Mouse (Mus musculus): ENCODE measurements around the gene Parp16. TPM values are rescaled to one million over a fixed set of nuclear protein-coding genes. Genes with fewer than 3 reads are reported as not detected.

Gene Parp16
- polyA plus RNA-seq, 1 experiment = not detected

- H3K27ac ChIP-seq (ENCODE audit: insufficient read depth, low read depth, low read length) = no peak overlapping the region
- 68% methylated on average over 5 of the region's 5 CpGs for WGBS
- TF ChIP-seq POLR2A (IDR thresholded peaks at IDR 0.05; ENCODE audit: insufficient read depth, low read depth, low read length) (no peak), CTCF (IDR thresholded peaks at IDR 0.05; ENCODE audit: insufficient read depth, low read depth, low read length) (no peak)
- H3K4me3 ChIP-seq (ENCODE audit: insufficient read depth, low read depth, low read length) = no peak overlapping the region
- peaks cover 15% of the 10 kb centered on the region for H3K4me1 ChIP-seq (ENCODE audit: control insufficient read depth, insufficient read depth, low read length)
Observed at GRCm38 (mm10) chr9:65241973-65242372, 46.8 kb downstream of the Parp16 start.

- WGBS = 62% methylated on average over 4 of the region's 4 CpGs
- Histone ChIP-seq H3K27ac (ENCODE audit: insufficient read depth, low read depth, low read length) (no peak overlapping the region), H3K4me1 (ENCODE audit: control insufficient read depth, insufficient read depth, low read length) (peaks cover 10% of the 10 kb centered on the region), H3K4me3 (ENCODE audit: insufficient read depth, low read depth, low read length) (no peak overlapping the region)
- TF ChIP-seq POLR2A (IDR thresholded peaks at IDR 0.05; ENCODE audit: insufficient read depth, low read depth, low read length) (no peak), CTCF (IDR thresholded peaks at IDR 0.05; ENCODE audit: insufficient read depth, low read depth, low read length) (no peak)
Observed at GRCm38 (mm10) chr9:65243249-65243648, 48.1 kb downstream of the Parp16 start.

DNA sequence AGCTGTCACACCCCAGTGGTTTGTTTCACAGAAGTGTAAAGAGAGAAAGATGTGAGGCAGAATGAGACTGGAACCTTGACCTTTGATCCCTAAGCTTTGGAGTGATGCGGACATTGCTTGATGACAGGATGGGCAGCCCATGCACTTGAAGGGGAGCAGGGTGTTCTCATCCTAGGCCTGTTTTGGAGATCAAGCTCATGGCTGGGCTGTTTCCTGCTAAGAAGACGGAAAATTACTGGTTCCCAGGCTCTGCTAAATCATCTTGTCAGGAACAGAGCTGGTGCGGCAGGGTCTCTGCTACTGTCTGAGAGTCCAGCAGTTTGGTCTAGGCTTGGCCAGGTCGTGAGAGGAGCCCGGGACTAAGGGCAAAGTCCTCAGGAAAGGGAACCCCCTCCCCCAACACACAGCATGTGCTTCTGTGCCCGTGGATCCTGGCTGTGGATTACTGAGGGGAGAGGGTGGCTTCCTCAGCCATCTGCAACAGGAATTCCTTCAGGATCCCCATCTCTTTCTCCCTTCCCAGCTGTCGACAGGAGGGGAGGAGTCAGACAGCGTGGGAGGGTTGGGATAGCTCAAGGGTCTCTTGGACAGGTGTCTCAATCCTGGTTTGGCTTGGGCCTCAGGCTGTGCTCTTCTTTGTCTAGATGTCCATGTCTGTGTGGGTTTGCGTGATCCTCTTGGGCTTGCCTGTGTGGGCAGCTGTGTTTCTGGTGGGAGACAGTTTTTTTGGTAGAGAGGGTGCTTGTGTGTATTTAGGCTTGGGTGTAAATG lies 49.1 kb downstream of the Parp16 start:
- Histone ChIP-seq H3K4me3 (ENCODE audit: insufficient read depth, low read depth, low read length) (no peak overlapping the region), H3K4me1 (ENCODE audit: control insufficient read depth, insufficient read depth, low read length) (peaks cover 10% of the 10 kb centered on the region), H3K27ac (ENCODE audit: insufficient read depth, low read depth, low read length) (no peak overlapping the region)
- WGBS = 48% methylated on average over 9 of the region's 9 CpGs
- TF ChIP-seq POLR2A (IDR thresholded peaks at IDR 0.05; ENCODE audit: insufficient read depth, low read depth, low read length) (no peak), CTCF (IDR thresholded peaks at IDR 0.05; ENCODE audit: insufficient read depth, low read depth, low read length) (no peak)

- Histone ChIP-seq H3K4me1 (ENCODE audit: control insufficient read depth, insufficient read depth, low read length) (peaks cover 10% of the 10 kb centered on the region), H3K27ac (ENCODE audit: insufficient read depth, low read depth, low read length) (no peak overlapping the region), H3K4me3 (ENCODE audit: insufficient read depth, low read depth, low read length) (no peak overlapping the region)
- TF ChIP-seq POLR2A (IDR thresholded peaks at IDR 0.05; ENCODE audit: insufficient read depth, low read depth, low read length) = no peak
- TF ChIP-seq CTCF (IDR thresholded peaks at IDR 0.05; ENCODE audit: insufficient read depth, low read depth, low read length) = no peak
- 77% methylated on average over 16 of the region's 16 CpGs for WGBS
Observed at GRCm38 (mm10) chr9:65247502-65248376, 52.6 kb downstream of the Parp16 start.

DNA sequence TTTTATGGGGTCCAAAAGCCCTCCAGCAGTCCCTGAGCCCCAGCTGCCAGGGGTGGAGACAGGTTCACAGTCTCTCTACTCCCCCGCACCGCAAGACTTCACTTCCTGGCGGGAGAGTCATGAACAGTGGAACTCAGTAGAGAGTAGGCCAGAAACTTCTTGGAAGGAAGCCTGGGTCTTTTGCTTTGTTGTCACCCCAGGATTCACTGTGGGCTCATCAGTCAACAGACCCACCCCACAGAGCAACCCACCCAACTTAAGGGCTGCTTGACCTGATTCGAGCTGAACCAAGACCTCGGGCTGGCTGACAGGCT lies 53.2 kb downstream of the Parp16 start:
- TF ChIP-seq POLR2A (IDR thresholded peaks at IDR 0.05; ENCODE audit: insufficient read depth, low read depth, low read length) (no peak), CTCF (IDR thresholded peaks at IDR 0.05; ENCODE audit: insufficient read depth, low read depth, low read length) (no peak)
- H3K27ac ChIP-seq (ENCODE audit: insufficient read depth, low read depth, low read length) = no peak overlapping the region
- 82% methylated on average over 5 of the region's 5 CpGs for WGBS
- no peak overlapping the region for H3K4me3 ChIP-seq (ENCODE audit: insufficient read depth, low read depth, low read length)
- H3K4me1 ChIP-seq (ENCODE audit: control insufficient read depth, insufficient read depth, low read length) = peaks cover 7% of the 10 kb centered on the region

GRCm38 (mm10) chr9:65252026-65252425 lies 56.9 kb downstream of the Parp16 start:
- TF ChIP-seq POLR2A (IDR thresholded peaks at IDR 0.05; ENCODE audit: insufficient read depth, low read depth, low read length) (no peak), CTCF (IDR thresholded peaks at IDR 0.05; ENCODE audit: insufficient read depth, low read depth, low read length) (no peak)
- no peaks in the 10 kb centered on the region for H3K4me1 ChIP-seq (ENCODE audit: control insufficient read depth, insufficient read depth, low read length)
- no peak overlapping the region for H3K4me3 ChIP-seq (ENCODE audit: insufficient read depth, low read depth, low read length)
- 91% methylated on average over 3 of the region's 3 CpGs for WGBS
- H3K27ac ChIP-seq (ENCODE audit: insufficient read depth, low read depth, low read length) = no peak overlapping the region

DNA sequence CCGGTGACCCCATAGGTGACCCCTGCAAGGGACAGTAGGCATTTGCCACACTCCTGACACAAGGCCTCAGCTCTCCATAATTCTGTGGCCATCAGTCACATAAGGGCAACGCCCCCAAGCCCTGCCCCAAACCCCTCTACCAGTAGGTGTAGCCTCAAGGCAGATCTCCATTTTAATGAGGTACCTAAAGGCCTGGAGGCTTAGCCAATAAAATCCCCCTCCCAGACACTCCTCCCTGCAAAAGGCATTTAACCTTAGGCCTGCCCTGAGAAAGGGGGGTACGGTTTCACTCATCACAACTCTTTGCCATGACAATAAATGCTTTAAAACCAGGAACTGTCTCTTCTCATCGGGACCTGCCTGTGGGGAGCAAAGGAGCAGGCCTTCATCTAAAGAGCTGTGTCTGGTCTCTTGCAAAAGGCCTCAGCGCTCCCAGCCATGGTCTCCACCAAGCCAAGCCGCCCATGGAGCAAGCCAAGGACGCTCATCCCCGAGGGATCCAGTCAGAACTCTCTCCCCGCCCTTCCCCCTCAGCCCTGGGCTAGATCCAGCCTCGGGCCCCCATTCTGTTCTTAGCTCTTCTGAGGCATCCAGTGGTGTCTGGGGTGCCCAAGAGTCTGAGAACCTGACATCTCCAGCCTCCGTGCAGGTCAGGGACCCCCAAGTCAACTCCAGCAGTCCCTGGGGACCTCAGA lies 60.9 kb downstream of the Parp16 start:
- WGBS = 76% methylated on average over 11 of the region's 11 CpGs
- no peak overlapping the region for H3K27ac ChIP-seq (ENCODE audit: insufficient read depth, low read depth, low read length)

DNA sequence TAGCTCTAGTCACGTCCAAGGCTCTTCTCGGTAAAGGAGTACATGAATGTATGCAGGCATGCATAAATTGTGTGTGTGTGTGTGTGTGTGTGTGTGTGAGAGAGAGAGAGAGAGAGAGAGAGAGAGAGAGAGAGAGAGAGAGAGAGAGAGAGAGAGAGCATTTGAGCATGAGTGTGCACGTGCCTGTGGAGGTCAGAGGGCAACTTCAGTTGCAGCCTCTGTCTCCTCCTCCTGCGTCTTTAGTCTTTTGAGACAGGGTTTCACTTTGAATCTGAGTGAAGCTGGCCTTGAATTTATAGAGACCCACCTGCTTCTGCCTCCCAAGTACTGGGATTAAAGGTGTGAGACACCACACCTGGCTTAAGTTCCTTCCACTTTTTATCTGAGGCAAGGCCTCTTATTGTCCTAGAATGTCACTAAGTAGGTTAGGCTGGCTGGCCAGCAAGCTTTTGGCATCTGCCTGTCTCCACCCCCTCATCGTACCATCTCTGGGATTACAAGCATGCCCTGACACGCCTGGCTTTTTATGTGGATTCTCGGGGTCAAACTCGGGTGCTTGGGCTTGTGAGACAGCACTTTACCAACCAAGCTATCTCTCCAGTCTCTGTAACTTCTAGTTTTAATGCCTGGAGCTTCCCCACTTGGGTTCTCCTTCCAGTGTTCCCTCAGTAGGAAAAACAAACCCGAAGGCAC lies 62.2 kb downstream of the Parp16 start:
- no peak for TF ChIP-seq POLR2A (IDR thresholded peaks at IDR 0.05; ENCODE audit: insufficient read depth, low read depth, low read length)
- no peaks in the 10 kb centered on the region for H3K4me1 ChIP-seq (ENCODE audit: control insufficient read depth, insufficient read depth, low read length)
- H3K4me3 ChIP-seq (ENCODE audit: insufficient read depth, low read depth, low read length) = no peak overlapping the region
- 86% methylated on average over 9 of the region's 9 CpGs for WGBS
- no peak overlapping the region for H3K27ac ChIP-seq (ENCODE audit: insufficient read depth, low read depth, low read length)

More for the DNA sequence above, 60.9 kb downstream of the Parp16 start:
- H3K4me1 ChIP-seq (ENCODE audit: control insufficient read depth, insufficient read depth, low read length) = no peaks in the 10 kb centered on the region
- H3K4me3 ChIP-seq (ENCODE audit: insufficient read depth, low read depth, low read length) = no peak overlapping the region
- TF ChIP-seq CTCF (IDR thresholded peaks at IDR 0.05; ENCODE audit: insufficient read depth, low read depth, low read length) (no peak), POLR2A (IDR thresholded peaks at IDR 0.05; ENCODE audit: insufficient read depth, low read depth, low read length) (no peak)

All from olfactory bulb, adult 2 months (tissue).